Mouse (Mus musculus): ENCODE measurements at regions not wholly inside any gene's neighbourhood (a gene's known extent, or its start where the extent isn't known, plus 50 kb on each side); places are given as distances from the start of the nearest gene placed in this dataset.

DNA sequence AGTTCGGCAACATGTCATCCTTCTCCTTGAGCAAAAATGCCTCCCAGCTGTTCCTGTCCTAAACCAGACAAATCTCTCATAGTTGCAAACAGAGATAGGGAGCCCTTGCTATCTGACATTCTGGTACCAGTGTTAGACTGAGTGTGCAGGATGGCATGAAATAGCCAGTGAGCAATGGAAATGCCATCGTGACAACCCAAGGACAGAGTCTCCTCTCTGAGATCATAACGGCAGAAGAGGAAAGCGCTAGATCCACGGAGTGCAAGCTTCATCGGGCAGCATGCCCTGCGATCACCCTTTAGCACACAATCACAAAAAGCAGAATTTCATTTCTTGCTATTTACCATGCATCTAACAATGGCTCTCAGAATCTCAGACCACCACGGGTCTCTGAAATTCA lies 85.2 kb downstream of the Gm10295 start:
- TF ChIP-seq POLR2A (IDR thresholded peaks at IDR 0.05; ENCODE audit: extremely low read depth, insufficient read depth, low read length): no peak
- no peak for TF ChIP-seq CTCF (IDR thresholded peaks at IDR 0.05; ENCODE audit: low read depth, low read length)
